Mouse (Mus musculus) embryonic fibroblast, embryonic 13.5 days (primary cell): ENCODE measurements at regions not wholly inside any gene's neighbourhood (a gene's known extent, or its start where the extent isn't known, plus 50 kb on each side); places are given as distances from the start of the nearest gene placed in this dataset.

Experiments used
- H3K27ac ChIP-seq: 2 replicates; pipeline ENCODE4 v1.5.1; 2012; ENCODE audit warnings: low read length, control low read depth, inconsistent platforms; ENCODE audit not compliant: insufficient read depth
- H3K4me1 ChIP-seq: 2 replicates; pipeline ENCODE4 v1.6.1; 2011; ENCODE audit warnings: low read length; ENCODE audit not compliant: control insufficient read depth, insufficient read depth
- H3K4me3 ChIP-seq: 2 replicates; pipeline ENCODE4 v1.5.1; 2011; ENCODE audit warnings: mild to moderate bottlenecking, control low read depth, low read length; ENCODE audit not compliant: insufficient read depth
- CTCF ChIP-seq: IDR thresholded peaks from 2 replicates; pipeline ENCODE4 v1.5.1; 2011; ENCODE audit warnings: mild to moderate bottlenecking, control low read depth, low read length, moderate library complexity, borderline replicate concordance; ENCODE audit not compliant: insufficient read depth
- POLR2A ChIP-seq: IDR thresholded peaks from 2 replicates; pipeline ENCODE4 v1.6.1; 2011; ENCODE audit warnings: low read depth, mild to moderate bottlenecking, control low read depth, low read length, moderate library complexity

GRCm38 (mm10) chr17:63662251-63662650 is 162.4 kb upstream of the Fbxl17 start:
- Histone ChIP-seq H3K4me3 (no peak overlapping the region), H3K4me1 (peaks cover 6% of the 10 kb centered on the region), H3K27ac (peak overlapping the region; percentile 91)
- no peak for TF ChIP-seq CTCF
- 0 out of 2 replicates have a peak, but pooled peaks have one; percentile 14 for TF ChIP-seq POLR2A

GRCm38 (mm10) chr17:63676791-63677190 is 177.0 kb upstream of the Fbxl17 start:
- Histone ChIP-seq H3K27ac (peak overlapping the region; percentile 100), H3K4me3 (no peak overlapping the region), H3K4me1 (peaks cover 8% of the 10 kb centered on the region)
- TF ChIP-seq POLR2A (no peak), CTCF (no peak)

GRCm38 (mm10) chr17:63677996-63678657 is 178.3 kb upstream of the Fbxl17 start:
- TF ChIP-seq POLR2A (no peak; the same call in 1 of the 2 replicates), CTCF (no peak)
- peaks cover 8% of the 10 kb centered on the region for H3K4me1 ChIP-seq
- H3K27ac ChIP-seq, result peak overlapping the region; percentile 100
- no peak overlapping the region for H3K4me3 ChIP-seq

GRCm38 (mm10) chr17:63680479-63680878 is 180.7 kb upstream of the Fbxl17 start:
- H3K4me1 ChIP-seq, result peaks cover 8% of the 10 kb centered on the region
- no peak for TF ChIP-seq POLR2A
- TF ChIP-seq CTCF, result no peak
- no peak overlapping the region for H3K27ac ChIP-seq
- H3K4me3 ChIP-seq, result no peak overlapping the region

- H3K4me3 ChIP-seq, result no peak overlapping the region
- TF ChIP-seq CTCF (no peak), POLR2A (no peak)
- H3K27ac ChIP-seq, result no peak overlapping the region
- peaks cover 4% of the 10 kb centered on the region for H3K4me1 ChIP-seq
These were observed 179.5 kb upstream of the Fer start for GRCm38 (mm10) chr17:63683345-63683744.

GRCm38 (mm10) chr17:63684026-63684425 is 178.8 kb upstream of the Fer start:
- TF ChIP-seq POLR2A (no peak), CTCF (no peak)
- Histone ChIP-seq H3K4me1 (no peaks in the 10 kb centered on the region; the same call in 1 of the 2 replicates), H3K4me3 (no peak overlapping the region), H3K27ac (no peak overlapping the region)

- no peak overlapping the region for H3K4me3 ChIP-seq
- no peak overlapping the region for H3K27ac ChIP-seq
- TF ChIP-seq POLR2A (no peak), CTCF (no peak)
- H3K4me1 ChIP-seq, result 0 out of 2 replicates have a peak, but pooled peaks cover under 1% of the 10 kb centered on the region
These were observed 176.9 kb upstream of the Fer start for GRCm38 (mm10) chr17:63685956-63686355.

GRCm38 (mm10) chr17:63686361-63686760 is 176.5 kb upstream of the Fer start:
- no peak overlapping the region for H3K4me3 ChIP-seq
- H3K27ac ChIP-seq, result no peak overlapping the region
- TF ChIP-seq CTCF, result no peak
- TF ChIP-seq POLR2A, result no peak
- 0 out of 2 replicates have a peak, but pooled peaks cover 2% of the 10 kb centered on the region for H3K4me1 ChIP-seq

- H3K27ac ChIP-seq, result no peak overlapping the region
- no peak overlapping the region for H3K4me3 ChIP-seq
- 0 out of 2 replicates have a peak, but pooled peaks cover 2% of the 10 kb centered on the region for H3K4me1 ChIP-seq
- TF ChIP-seq POLR2A (no peak), CTCF (no peak)
These were observed 173.6 kb upstream of the Fer start for GRCm38 (mm10) chr17:63689291-63689690.
